1 mouse cellular context compared by ENCODE assay signal in genomic region chr9:22677997-22678396, GRCm38 (mm10).
TF ChIP-seq lines count a peak whose summit lies in the region.

No protein-coding gene starts in this region.

TF ChIP-seq in myocyte, 11 proteins besides CTCF, POLR2A, EP300 and RAD21 (continued from another document):
- peak in 2 of 3 experiments; percentile 42 to 66 for TF ChIP-seq MYOG (IDR thresholded peaks at IDR 0.05; ENCODE audit: control insufficient read depth in 1 of 3, insufficient read depth in 1 of 3, insufficient read length in 2 of 3, low read depth in 2 of 3)
